Mouse (Mus musculus) limb, embryonic 12.5 days (tissue): Measurements from ENCODE around the gene Wfdc5. TPM values are rescaled to one million over a fixed set of nuclear protein-coding genes. Genes with fewer than 3 reads are reported as not detected.
A peak's percentile ranks its signal among the peaks of the same experiment; 100 is the strongest.

Experiments used
- ATAC-seq: fragments of 200-750 bp; cut with Nextera tagmentation; 2 replicates; pipeline ENCODE4 v1.8.0; 2017; ENCODE audit warnings: low read depth, moderate TSS enrichment; ENCODE audit not compliant: insufficient number of reproducible peaks, insufficient read depth, low FRiP score, low TSS enrichment
- H3K27ac ChIP-seq: fragments of 300-500 bp; sonication (generic); 2 replicates; pipeline ENCODE4 v1.5.1; 2016; ENCODE audit warnings: mild to moderate bottlenecking, moderate library complexity
- H3K27me3 ChIP-seq: fragments of 300-500 bp; sonication (generic); 2 replicates; pipeline ENCODE4 v1.6.1; 2016; ENCODE audit warnings: mild to moderate bottlenecking, moderate library complexity
- H3K36me3 ChIP-seq: fragments of 300-500 bp; sonication (generic); 2 replicates; pipeline ENCODE4 v1.6.1; 2016; ENCODE audit warnings: mild to moderate bottlenecking, moderate library complexity
- H3K4me1 ChIP-seq: fragments of 300-500 bp; sonication (generic); replicated peaks from 2 replicates; pipeline ENCODE4 v1.6.1; 2016
- H3K4me2 ChIP-seq: fragments of 300-500 bp; sonication (generic); 2 replicates; pipeline ENCODE4 v1.6.1; 2016; ENCODE audit warnings: mild to moderate bottlenecking, moderate library complexity
- H3K4me3 ChIP-seq: fragments of 300-500 bp; sonication (generic); replicated peaks from 2 replicates; pipeline ENCODE4 v1.5.1; 2016; ENCODE audit warnings: mild to moderate bottlenecking
- H3K9ac ChIP-seq: fragments of 300-500 bp; sonication (generic); replicated peaks from 2 replicates; pipeline ENCODE4 v1.6.1; 2016; ENCODE audit warnings: mild to moderate bottlenecking, moderate library complexity
- H3K9me3 ChIP-seq: fragments of 300-500 bp; sonication (generic); 2 replicates; pipeline ENCODE4 v1.6.1; 2016; ENCODE audit warnings: mild to moderate bottlenecking, moderate library complexity
- WGBS: fragments of 180-500 bp; shearing (Covaris S2); methylation state at CpG from one replicate; pipeline ENCODE4 v1.1.7; 2016; 5-methylcytosine and 5-hydroxymethylcytosine counted together
- polyA plus RNA-seq: library from polyadenylated mRNA; unstranded; fragments of >200 nt; fragmentation: Nextera tagmentation; extraction: Ambion mirVana; gene quantifications from 2 replicates; pipeline ENCODE4 v1.2.1, GENCODE M21; 2016

The Wfdc5 gene
- polyA plus RNA-seq, 1 experiment from 2014 or later = not detected

DNA sequence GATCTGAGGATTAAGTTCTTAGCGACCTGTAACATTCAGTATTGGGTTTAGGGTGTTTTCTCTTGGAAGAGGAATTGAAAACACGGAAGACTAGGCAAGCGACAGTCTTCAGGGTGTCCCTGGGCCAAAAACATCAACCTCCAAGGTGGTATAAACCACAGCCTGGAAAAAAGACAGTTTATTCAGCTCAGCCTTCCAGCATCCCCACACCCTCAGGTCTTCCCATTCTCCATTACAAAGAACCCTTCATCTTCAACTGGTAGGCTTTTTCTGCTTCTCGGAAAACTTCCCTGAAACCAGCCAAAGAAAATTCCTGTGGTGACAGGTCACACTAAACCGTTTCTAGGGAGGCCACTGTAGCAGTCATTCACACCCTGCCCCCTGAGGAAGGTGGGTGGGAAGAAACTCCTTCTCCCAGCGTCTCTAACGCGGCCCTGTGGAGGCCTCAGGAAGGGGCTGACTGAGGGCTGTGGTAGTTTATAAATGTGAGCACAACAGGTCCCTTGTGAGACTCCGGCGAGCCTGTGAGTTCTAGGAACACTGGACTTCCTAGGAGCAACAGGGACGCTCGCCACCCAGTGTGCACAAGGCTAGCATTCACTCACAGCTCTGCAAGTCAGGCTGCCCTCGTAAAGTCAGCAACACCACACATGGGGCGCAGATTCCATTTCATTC, 32.3 kb downstream of the Wfdc5 start:
- Histone ChIP-seq H3K9ac (no peak overlapping the region), H3K4me3 (no peak overlapping the region), H3K4me2 (peak overlapping the region; percentile 26; the same call in 1 of the 2 replicates), H3K27ac (peak overlapping the region; percentile 92), H3K27me3 (no peaks in the 10 kb centered on the region), H3K9me3 (no peaks in the 10 kb centered on the region), H3K4me1 (peaks cover 35% of the 10 kb centered on the region), H3K36me3 (peaks cover 42% of the 10 kb centered on the region)
- ATAC-seq = peak; percentile 90
- WGBS = 23% methylated on average over 14 of the region's 14 CpGs

DNA sequence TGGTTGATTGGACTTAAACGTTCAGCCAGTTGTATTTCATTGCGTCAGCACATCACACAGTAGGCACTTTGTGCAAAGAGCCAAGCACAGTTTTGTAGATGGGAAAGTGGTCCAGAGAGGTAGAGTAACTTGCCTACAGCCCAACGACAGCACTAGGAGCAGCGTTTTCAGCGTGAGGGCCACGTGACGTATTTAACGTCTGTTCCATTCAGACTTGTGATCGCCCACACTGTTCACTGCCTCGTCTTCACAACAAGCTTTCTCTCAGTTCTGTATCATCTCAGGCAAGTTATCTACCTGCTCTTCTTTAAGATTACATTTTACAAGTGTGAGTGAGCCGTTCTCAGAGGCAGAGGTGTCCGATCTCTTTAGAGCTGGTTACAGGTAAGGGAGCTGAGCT, 36.0 kb downstream of the Wfdc5 start:
- Histone ChIP-seq H3K9ac (no peak overlapping the region), H3K27ac (no peak overlapping the region), H3K4me1 (peaks cover 59% of the 10 kb centered on the region), H3K4me3 (no peak overlapping the region), H3K27me3 (no peaks in the 10 kb centered on the region), H3K4me2 (no peak overlapping the region), H3K36me3 (peaks cover 10% of the 10 kb centered on the region; the same call in 1 of the 2 replicates), H3K9me3 (no peaks in the 10 kb centered on the region)
- ATAC-seq = no peak
- 94% methylated on average over 12 of the region's 12 CpGs for WGBS

DNA sequence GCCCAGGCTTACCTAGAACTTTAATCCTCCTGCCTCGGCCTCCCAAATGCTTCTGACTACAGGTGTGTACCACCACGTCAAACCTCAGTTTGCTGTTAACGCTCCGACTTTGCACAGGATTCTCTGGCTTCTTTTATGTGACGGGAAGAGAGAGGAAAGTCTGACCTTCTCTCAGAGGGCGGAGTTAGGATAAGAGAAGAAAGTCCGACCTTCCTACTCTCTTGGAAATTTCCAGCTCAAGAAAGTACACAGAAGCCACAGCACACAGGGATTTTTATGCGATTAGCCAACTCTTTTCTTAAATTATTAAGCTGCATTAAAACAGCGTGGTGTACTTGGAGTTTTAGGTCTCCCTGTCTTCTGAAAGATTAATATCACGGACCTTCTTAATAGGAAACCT, 38.0 kb downstream of the Wfdc5 start:
- Histone ChIP-seq H3K4me3 (no peak overlapping the region), H3K27me3 (no peaks in the 10 kb centered on the region), H3K4me1 (peaks cover 43% of the 10 kb centered on the region), H3K9me3 (no peaks in the 10 kb centered on the region), H3K27ac (no peak overlapping the region), H3K9ac (no peak overlapping the region), H3K36me3 (peaks cover 5% of the 10 kb centered on the region; the same call in 1 of the 2 replicates), H3K4me2 (no peak overlapping the region)
- WGBS = 82% methylated on average over 10 of the region's 10 CpGs
- no peak for ATAC-seq

DNA sequence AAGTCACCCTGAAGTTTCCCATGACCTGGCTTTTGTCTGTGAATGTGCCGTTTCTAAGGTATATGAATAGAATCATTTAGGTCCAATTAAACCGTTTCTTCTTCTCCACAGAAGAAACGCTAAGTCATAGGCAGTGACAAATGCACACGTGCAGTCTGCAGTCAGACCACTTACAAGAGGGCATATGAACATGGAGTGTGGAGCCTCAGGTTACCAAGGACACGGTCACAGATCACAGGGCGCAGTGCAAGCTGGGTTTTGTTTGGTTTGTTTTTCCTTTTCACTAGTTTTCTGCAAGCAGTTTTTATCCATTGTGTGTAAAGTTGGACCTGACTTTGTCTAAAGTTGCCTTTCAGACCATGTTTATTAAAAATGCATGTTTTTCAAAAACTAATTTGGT, 38.5 kb downstream of the Wfdc5 start:
- ATAC-seq = no peak
- H3K9ac ChIP-seq = no peak overlapping the region
- no peak overlapping the region for H3K4me2 ChIP-seq
- peaks cover 5% of the 10 kb centered on the region; the same call in 1 of the 2 replicates for H3K36me3 ChIP-seq
- no peaks in the 10 kb centered on the region for H3K9me3 ChIP-seq
- WGBS = 81% methylated on average over 6 of the region's 6 CpGs
- no peaks in the 10 kb centered on the region for H3K27me3 ChIP-seq
- no peak overlapping the region for H3K27ac ChIP-seq
- peaks cover 38% of the 10 kb centered on the region for H3K4me1 ChIP-seq
- no peak overlapping the region for H3K4me3 ChIP-seq

DNA sequence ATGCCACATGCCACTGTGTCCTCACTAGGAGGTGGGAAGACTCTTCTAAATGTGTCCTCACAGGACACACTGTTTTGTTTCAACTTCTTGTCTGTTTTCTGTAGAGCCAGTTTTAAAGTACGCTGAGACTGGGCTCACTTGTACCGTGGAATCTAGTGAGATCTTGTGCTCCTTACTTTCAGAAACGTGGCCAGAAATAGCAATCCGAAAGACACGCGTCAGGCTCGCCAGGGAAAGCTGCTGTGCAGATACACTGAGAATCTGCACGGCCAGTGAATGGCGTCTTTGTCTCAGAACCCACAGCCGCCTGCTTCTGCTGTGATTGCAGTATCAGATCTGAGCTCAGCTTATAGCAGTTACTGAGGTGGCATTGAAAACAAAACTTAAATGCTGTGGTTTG, 40.5 kb downstream of the Wfdc5 start:
- Histone ChIP-seq H3K27ac (peak overlapping the region; percentile 92), H3K9me3 (no peaks in the 10 kb centered on the region), H3K4me1 (peaks cover 46% of the 10 kb centered on the region), H3K4me2 (no peak overlapping the region), H3K9ac (no peak overlapping the region), H3K27me3 (no peaks in the 10 kb centered on the region), H3K4me3 (no peak overlapping the region), H3K36me3 (no peaks in the 10 kb centered on the region)
- WGBS = 70% methylated on average over 10 of the region's 10 CpGs
- no peak for ATAC-seq

GRCm38 (mm10) chr2:164137754-164138153, 44.8 kb downstream of the Wfdc5 start:
- WGBS = 37% methylated on average over 6 of the region's 6 CpGs
- no peak overlapping the region for H3K4me3 ChIP-seq
- H3K27me3 ChIP-seq = no peaks in the 10 kb centered on the region
- peaks cover 47% of the 10 kb centered on the region for H3K4me1 ChIP-seq
- peak overlapping the region; percentile 32; the same call in 1 of the 2 replicates for H3K4me2 ChIP-seq
- H3K9ac ChIP-seq = no peak overlapping the region
- ATAC-seq = no peak
- H3K27ac ChIP-seq = peak overlapping the region; percentile 93
- no peaks in the 10 kb centered on the region for H3K9me3 ChIP-seq
- peaks cover 3% of the 10 kb centered on the region; the same call in 1 of the 2 replicates for H3K36me3 ChIP-seq

GRCm38 (mm10) chr2:164136393-164136792, 46.1 kb downstream of the Wfdc5 start:
- peaks cover 37% of the 10 kb centered on the region for H3K4me1 ChIP-seq
- no peaks in the 10 kb centered on the region for H3K9me3 ChIP-seq
- no peak overlapping the region for H3K9ac ChIP-seq
- H3K4me2 ChIP-seq = no peak overlapping the region
- no peak overlapping the region for H3K4me3 ChIP-seq
- no peaks in the 10 kb centered on the region for H3K27me3 ChIP-seq
- peak overlapping the region; percentile 93 for H3K27ac ChIP-seq
- ATAC-seq = no peak
- 31% methylated on average over 2 of the region's 2 CpGs for WGBS
- H3K36me3 ChIP-seq = peaks cover 7% of the 10 kb centered on the region; the same call in 1 of the 2 replicates

DNA sequence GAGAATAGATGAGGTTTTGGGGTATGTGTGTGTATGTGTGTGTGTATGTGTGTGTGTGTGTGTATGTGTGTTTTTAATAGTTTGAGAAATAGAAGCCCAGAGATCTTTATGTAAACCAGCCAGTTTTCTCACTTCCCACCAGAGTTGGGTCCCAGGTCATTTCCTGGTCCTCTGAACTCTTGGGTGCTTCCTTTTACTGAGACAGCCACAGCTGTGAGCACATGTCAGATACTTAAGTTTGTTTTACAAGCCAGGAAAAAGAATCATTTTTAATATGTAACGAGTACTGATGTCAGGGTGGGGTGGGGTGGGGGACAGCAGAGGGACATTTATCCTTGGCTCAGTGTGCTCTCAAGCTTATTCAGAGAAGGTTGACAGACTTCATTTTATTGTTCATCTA, 47.2 kb downstream of the Wfdc5 start:
- H3K4me1 ChIP-seq = peaks cover 34% of the 10 kb centered on the region
- no peak overlapping the region for H3K27ac ChIP-seq
- no peak overlapping the region for H3K4me2 ChIP-seq
- H3K9ac ChIP-seq = no peak overlapping the region
- peaks cover 13% of the 10 kb centered on the region; the same call in 1 of the 2 replicates for H3K36me3 ChIP-seq
- no peak overlapping the region for H3K4me3 ChIP-seq
- H3K27me3 ChIP-seq = no peaks in the 10 kb centered on the region
- H3K9me3 ChIP-seq = no peaks in the 10 kb centered on the region
- WGBS = 83% methylated on average over 1 of the region's 1 CpGs
- ATAC-seq = no peak

DNA sequence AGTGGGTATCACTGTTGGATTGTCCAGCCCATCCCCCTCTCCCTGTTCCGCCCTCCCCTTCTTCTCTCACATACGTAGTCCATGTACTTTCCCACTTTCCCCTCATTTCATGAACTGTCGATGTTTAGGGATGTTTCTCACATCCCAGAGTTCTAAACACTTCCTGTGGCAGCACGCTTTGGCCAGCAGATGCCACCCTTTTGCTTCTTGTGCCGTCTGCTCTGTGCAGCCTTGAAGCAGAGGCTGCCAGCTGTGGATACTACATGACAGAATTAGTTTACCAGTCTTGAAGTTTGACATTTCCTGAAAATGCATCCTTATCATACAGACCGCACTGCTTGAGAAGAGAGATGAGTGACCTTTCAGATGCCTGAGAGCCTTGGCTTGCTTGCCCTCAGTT, 48.0 kb downstream of the Wfdc5 start:
- peaks cover 13% of the 10 kb centered on the region; the same call in 1 of the 2 replicates for H3K36me3 ChIP-seq
- peaks cover 34% of the 10 kb centered on the region for H3K4me1 ChIP-seq
- 84% methylated on average over 6 of the region's 6 CpGs for WGBS
- no peaks in the 10 kb centered on the region for H3K27me3 ChIP-seq
- no peak overlapping the region for H3K4me3 ChIP-seq
- H3K9ac ChIP-seq = no peak overlapping the region
- no peak for ATAC-seq
- H3K27ac ChIP-seq = no peak overlapping the region
- H3K9me3 ChIP-seq = no peaks in the 10 kb centered on the region
- no peak overlapping the region for H3K4me2 ChIP-seq

- H3K27ac ChIP-seq = no peak overlapping the region
- peaks cover 13% of the 10 kb centered on the region; the same call in 1 of the 2 replicates for H3K36me3 ChIP-seq
- no peak overlapping the region for H3K4me2 ChIP-seq
- peaks cover 36% of the 10 kb centered on the region for H3K4me1 ChIP-seq
- H3K9me3 ChIP-seq = no peaks in the 10 kb centered on the region
- H3K9ac ChIP-seq = no peak overlapping the region
- no peaks in the 10 kb centered on the region for H3K27me3 ChIP-seq
- WGBS = 88% methylated on average over 1 of the region's 1 CpGs
- H3K4me3 ChIP-seq = no peak overlapping the region
- ATAC-seq = no peak
Measured at GRCm38 (mm10) chr2:164131586-164131985, 51.0 kb downstream of the Wfdc5 start.

DNA sequence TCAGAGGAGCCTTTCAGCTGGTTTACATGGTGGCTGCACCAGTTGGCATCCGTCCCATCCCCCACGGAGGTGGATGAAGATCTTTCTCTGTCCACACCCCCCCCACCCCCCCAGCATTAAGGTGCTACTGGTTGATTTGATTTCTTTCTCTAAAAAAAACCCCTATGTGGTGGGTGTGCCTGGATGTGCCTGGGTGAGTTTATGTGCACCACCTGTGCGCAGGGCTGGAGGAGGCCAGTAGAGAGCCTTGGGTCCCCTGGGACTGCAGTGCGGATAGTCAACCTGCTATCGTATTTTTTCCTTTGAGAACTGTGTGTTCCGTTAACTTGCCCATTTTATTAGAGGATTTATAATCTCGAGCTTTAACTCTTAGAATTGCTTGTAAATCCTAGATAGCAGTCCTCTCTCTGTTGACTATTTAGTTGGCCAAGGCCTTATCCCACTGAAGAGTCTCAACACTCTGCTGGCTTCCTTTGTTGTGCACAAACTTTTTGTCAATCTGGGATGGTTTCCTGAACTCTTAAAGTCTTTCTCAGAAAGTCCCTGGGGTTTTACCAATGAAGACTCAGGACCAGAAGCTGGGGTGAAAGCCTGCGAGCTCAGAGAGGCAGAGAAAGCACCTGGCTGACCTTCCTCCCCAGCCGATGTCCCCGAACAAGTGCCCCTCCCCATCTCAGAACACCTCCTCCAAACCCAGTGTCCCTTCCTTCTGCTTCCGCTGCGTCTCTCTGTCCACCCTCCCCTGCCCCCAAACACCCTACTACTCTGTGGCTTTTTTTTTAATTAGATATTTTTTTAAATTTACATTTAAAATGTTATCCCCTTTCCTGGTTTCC, 53.7 kb downstream of the Wfdc5 start:
- peaks cover 33% of the 10 kb centered on the region for H3K4me1 ChIP-seq
- H3K9me3 ChIP-seq = no peaks in the 10 kb centered on the region
- no peak overlapping the region for H3K9ac ChIP-seq
- no peak overlapping the region for H3K4me3 ChIP-seq
- WGBS = 76% methylated on average over 12 of the region's 12 CpGs
- ATAC-seq = no peak
- peaks cover 9% of the 10 kb centered on the region; the same call in 1 of the 2 replicates for H3K36me3 ChIP-seq
- H3K4me2 ChIP-seq = no peak overlapping the region
- no peak overlapping the region; the same call in 1 of the 2 replicates for H3K27ac ChIP-seq
- H3K27me3 ChIP-seq = no peaks in the 10 kb centered on the region
